Mouse (Mus musculus): ENCODE data around the gene Cpne6. TPM values are rescaled to one million over a fixed set of nuclear protein-coding genes. Genes with fewer than 3 reads are reported as not detected.

The Cpne6 gene
- total and polyA plus RNA-seq, 3 experiments: not detected

DNA sequence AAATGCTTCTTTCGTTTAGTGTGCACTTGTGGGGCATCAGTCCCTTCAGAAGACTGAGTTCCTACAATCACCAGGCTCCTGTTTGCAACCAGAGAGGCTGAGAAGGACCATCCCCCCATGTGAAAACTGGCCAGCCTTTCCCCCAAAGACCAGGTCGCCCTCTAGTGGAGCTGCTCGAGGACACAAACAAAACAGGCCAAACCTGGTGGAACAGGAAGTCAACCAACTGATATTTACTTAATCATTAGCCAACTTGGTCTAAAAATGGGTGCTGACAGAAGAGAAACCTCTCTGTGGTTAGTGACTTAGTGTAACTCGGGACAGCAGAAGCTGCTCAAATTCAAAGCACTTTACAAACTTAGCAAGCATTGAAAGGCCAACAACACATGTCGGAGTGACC, 46.8 kb downstream of the Cpne6 start (continued):
- TF ChIP-seq RAD21 (IDR thresholded peaks at IDR 0.05; ENCODE audit: low read depth, low read length) (peak; percentile 66), POLR2AphosphoS2 (IDR thresholded peaks at IDR 0.05; ENCODE audit: low read length) (no peak)

DNA sequence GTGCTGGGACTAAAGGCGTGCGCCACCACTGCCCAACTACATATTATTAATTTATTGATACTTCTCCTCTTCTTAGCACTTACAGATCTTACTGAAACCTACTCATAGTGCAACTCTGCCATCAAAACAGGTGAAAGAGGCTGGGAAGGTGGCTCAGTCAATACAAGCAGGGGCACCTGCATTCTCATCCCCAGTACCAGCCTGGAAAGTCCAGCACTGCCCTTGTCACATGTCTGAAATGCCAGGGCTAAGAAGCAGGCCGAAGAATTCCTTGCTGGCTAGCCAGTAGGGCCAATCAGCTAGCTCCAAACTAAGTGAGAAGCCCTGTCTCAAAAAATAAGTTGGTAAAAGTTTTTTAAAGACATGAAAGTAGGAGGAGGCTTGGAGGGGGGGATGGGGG, 47.3 kb downstream of the Cpne6 start:
- H3K9me3 ChIP-seq (replicated peaks; ENCODE audit: insufficient read depth, low read length): no peaks in the 10 kb centered on the region
- H3K27me3 ChIP-seq (ENCODE audit: control insufficient read depth in 1 of 2, insufficient read depth in 2 of 2, low read length in 2 of 2): no peaks in the 10 kb centered on the region
- H3K79me2 ChIP-seq (ENCODE audit: control insufficient read depth, insufficient read depth, low read length, poor library complexity): no peaks in the 10 kb centered on the region; the same call in none of the 2 replicates
- H3K27ac ChIP-seq (ENCODE audit: control insufficient read depth, low read depth, low read length): peak overlapping the region; percentile 83
- DNase-seq (ENCODE audit: low read depth, low spot score): no peak
- peak overlapping the region; percentile 52 for H3K9ac ChIP-seq (ENCODE audit: control insufficient read depth, low read depth, low read length, poor library complexity, severe bottlenecking)
- H3K4me3 ChIP-seq (ENCODE audit: control insufficient read depth in 1 of 2, insufficient read depth in 1 of 2, low read depth in 2 of 2, low read length in 2 of 2): no peak overlapping the region
- H3K36me3 ChIP-seq (ENCODE audit: control insufficient read depth in 1 of 2, insufficient read depth in 2 of 2, low read length in 2 of 2): peaks cover 0 to 36% of the 10 kb centered on the region in 2 experiments; a peak in 2 of 4 replicates
- peaks cover 7 to 35% of the 10 kb centered on the region in 2 experiments; a peak in 3 of 4 replicates for H3K4me1 ChIP-seq (ENCODE audit: control insufficient read depth in 1 of 2, insufficient read depth in 2 of 2, low read length in 2 of 2)
- TF ChIP-seq BHLHE40 (IDR thresholded peaks at IDR 0.05; ENCODE audit: borderline replicate concordance, low read depth, low read length): no peak
- 0 out of 4 replicates have a peak, but pooled peaks of 1 of the 2 experiments have one; percentile 6 for TF ChIP-seq POLR2A (IDR thresholded peaks at IDR 0.05; ENCODE audit: control insufficient read depth in 1 of 2, insufficient read depth in 1 of 2, low read depth in 1 of 2, low read length in 2 of 2, poor library complexity in 1 of 2)

DNA sequence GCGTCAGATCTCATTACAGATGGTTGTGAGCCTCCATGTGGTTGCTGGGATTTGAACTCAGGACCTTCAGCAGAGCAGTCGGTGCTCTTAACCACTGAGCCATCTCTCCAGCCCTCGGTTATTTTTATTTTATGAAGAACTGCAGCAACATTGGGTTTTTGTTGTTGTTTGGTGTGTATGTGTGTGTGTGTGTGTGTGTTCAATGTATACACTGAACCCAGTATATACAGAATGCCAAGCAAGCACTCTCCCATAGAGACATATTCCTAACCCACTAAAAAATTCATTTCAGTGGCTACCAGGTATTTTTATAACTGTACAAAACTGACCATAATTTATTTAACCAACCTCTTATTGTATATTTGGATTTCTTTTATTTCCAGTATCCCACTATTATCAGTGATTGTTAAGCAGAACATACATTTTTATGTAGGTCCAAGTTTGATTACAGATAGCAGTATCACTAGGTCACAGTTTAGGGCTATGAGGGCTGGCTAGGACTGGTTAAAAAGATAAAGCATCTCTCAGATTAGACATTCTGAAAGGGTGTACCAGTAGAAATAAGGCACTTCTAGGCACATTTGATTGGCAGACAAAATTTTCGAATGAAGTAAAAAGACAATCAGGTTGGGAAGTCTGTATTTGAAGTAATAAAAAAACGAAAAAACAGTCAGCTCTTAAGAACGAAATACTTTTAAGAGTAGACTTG, 48.6 kb downstream of the Cpne6 start:
- Histone ChIP-seq H3K9ac (ENCODE audit: control insufficient read depth, low read depth, low read length, poor library complexity, severe bottlenecking) (peak overlapping the region; percentile 75), H3K4me3 (ENCODE audit: control insufficient read depth in 1 of 2, insufficient read depth in 1 of 2, low read depth in 2 of 2, low read length in 2 of 2) (peak overlapping the region in 1 of 2 experiments; percentile 81; a peak in 2 of 4 replicates), H3K9me3 (replicated peaks; ENCODE audit: insufficient read depth, low read length) (no peaks in the 10 kb centered on the region), H3K36me3 (ENCODE audit: control insufficient read depth in 1 of 2, insufficient read depth in 2 of 2, low read length in 2 of 2) (peaks cover 0 to 32% of the 10 kb centered on the region in 2 experiments; a peak in 2 of 4 replicates), H3K27me3 (ENCODE audit: control insufficient read depth in 1 of 2, insufficient read depth in 2 of 2, low read length in 2 of 2) (no peaks in the 10 kb centered on the region), H3K4me1 (ENCODE audit: control insufficient read depth in 1 of 2, insufficient read depth in 2 of 2, low read length in 2 of 2) (peaks cover 7 to 35% of the 10 kb centered on the region in 2 experiments; a peak in 3 of 4 replicates), H3K79me2 (ENCODE audit: control insufficient read depth, insufficient read depth, low read length, poor library complexity) (no peaks in the 10 kb centered on the region; the same call in none of the 2 replicates), H3K27ac (ENCODE audit: control insufficient read depth, low read depth, low read length) (peak overlapping the region; percentile 87)
- peak; percentile 63 for DNase-seq (ENCODE audit: low read depth, low spot score)
- TF ChIP-seq POLR2AphosphoS5 (IDR thresholded peaks at IDR 0.05; ENCODE audit: borderline replicate concordance, low read depth, low read length) (no peak), MAZ (IDR thresholded peaks at IDR 0.05; ENCODE audit: low read depth, low read length) (no peak), ZKSCAN1 (IDR thresholded peaks at IDR 0.05; ENCODE audit: low read depth, low read length) (no peak), CHD1 (IDR thresholded peaks at IDR 0.05; ENCODE audit: low read depth, low read length) (no peak; the same call in 1 of the 2 replicates), EP300 (IDR thresholded peaks at IDR 0.05; ENCODE audit: low read depth in 1 of 2, low read length in 2 of 2) (peak; percentile 88 to 92), NELFE (IDR thresholded peaks at IDR 0.05; ENCODE audit: low read depth, low read length) (no peak), MAX (IDR thresholded peaks at IDR 0.05; ENCODE audit: low read length) (no peak), BHLHE40 (IDR thresholded peaks at IDR 0.05; ENCODE audit: borderline replicate concordance, low read depth, low read length) (peak; percentile 10; the same call in 1 of the 2 replicates), MXI1 (IDR thresholded peaks at IDR 0.05; ENCODE audit: low read depth, low read length) (no peak; the same call in 1 of the 2 replicates), GATA1 (IDR thresholded peaks at IDR 0.05; ENCODE audit: low read depth, low read length) (peak; percentile 96), ZMIZ1 (IDR thresholded peaks at IDR 0.05; ENCODE audit: low read depth, low read length) (0 out of 2 replicates have a peak, but pooled peaks have one; percentile 7), HCFC1 (IDR thresholded peaks at IDR 0.05; ENCODE audit: low read depth, low read length) (peak; percentile 18; the same call in 1 of the 2 replicates), MEF2A (IDR thresholded peaks at IDR 0.05; ENCODE audit: extremely low read depth, insufficient replicate concordance, low read depth, low read length, poor library complexity, severe bottlenecking) (no peak), USF2 (IDR thresholded peaks at IDR 0.05; ENCODE audit: borderline replicate concordance in 1 of 2, insufficient read depth in 1 of 2, low read depth in 1 of 2, low read length in 2 of 2) (no peak), SMC3 (IDR thresholded peaks at IDR 0.05; ENCODE audit: low read depth, low read length) (no peak), ZC3H11A (IDR thresholded peaks at IDR 0.05; ENCODE audit: low read depth, low read length) (no peak), POLR2A (IDR thresholded peaks at IDR 0.05; ENCODE audit: control insufficient read depth in 1 of 2, insufficient read depth in 1 of 2, low read depth in 1 of 2, low read length in 2 of 2, poor library complexity in 1 of 2) (no peak), ELF1 (IDR thresholded peaks at IDR 0.05; ENCODE audit: low read depth, low read length) (no peak), E2F4 (IDR thresholded peaks at IDR 0.05; ENCODE audit: borderline replicate concordance, low read depth, low read length) (no peak), NRF1 (IDR thresholded peaks at IDR 0.05; ENCODE audit: insufficient read depth, low read depth, low read length, poor library complexity, severe bottlenecking) (no peak), TCF12 (IDR thresholded peaks at IDR 0.05; ENCODE audit: low read depth, low read length) (peak; percentile 96), CHD2 (IDR thresholded peaks at IDR 0.05; ENCODE audit: low read length) (no peak), POLR2AphosphoS2 (IDR thresholded peaks at IDR 0.05; ENCODE audit: low read length) (no peak), KAT2A (conservative IDR thresholded peaks at IDR 0.05; ENCODE audit: low read depth, low read length) (no peak), MYB (IDR thresholded peaks at IDR 0.05; ENCODE audit: low read depth, low read length) (no peak), RAD21 (IDR thresholded peaks at IDR 0.05; ENCODE audit: low read depth, low read length) (no peak)
